Mouse (Mus musculus) skeletal muscle tissue, adult 2 months (tissue): ENCODE measurements around the gene Nudt22.
A peak's percentile ranks its signal among the peaks of the same experiment; 100 is the strongest.

Experiments
- DNase-seq: peaks from one replicate; pipeline ENCODE4 v3.0.0-alpha.2; 2012; ENCODE audit warnings: low read depth, low spot score

Gene Nudt22

DNA sequence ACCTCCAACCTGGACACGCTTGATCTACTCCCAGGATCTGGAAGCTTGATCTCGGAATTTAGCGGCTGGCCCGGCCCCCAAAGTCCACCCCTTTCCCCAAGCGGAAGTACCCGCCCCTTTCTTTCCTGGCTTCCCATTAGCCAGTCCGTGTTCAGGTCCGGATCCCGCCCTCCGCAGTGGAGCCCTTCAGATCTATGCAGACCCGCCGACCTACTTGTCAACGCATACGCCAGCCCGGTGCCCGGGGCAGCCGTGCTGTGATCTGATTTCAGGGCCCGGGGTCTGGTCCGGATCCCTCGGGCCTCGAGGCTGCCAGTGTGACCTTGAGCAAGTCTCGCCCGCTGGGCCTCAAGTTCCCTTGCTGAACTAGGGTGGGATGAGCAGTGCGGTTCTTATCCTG is at the start of gene Nudt22, which contains the start of gene Trpt1:
Gene Nudt22, minus strand, starts transcription at position 112 of the 400 bp plus-strand sequence.
Gene Trpt1, plus strand, starts transcription at position 126 of the 400 bp plus-strand sequence.
- peak; percentile 83 for DNase-seq

DNA sequence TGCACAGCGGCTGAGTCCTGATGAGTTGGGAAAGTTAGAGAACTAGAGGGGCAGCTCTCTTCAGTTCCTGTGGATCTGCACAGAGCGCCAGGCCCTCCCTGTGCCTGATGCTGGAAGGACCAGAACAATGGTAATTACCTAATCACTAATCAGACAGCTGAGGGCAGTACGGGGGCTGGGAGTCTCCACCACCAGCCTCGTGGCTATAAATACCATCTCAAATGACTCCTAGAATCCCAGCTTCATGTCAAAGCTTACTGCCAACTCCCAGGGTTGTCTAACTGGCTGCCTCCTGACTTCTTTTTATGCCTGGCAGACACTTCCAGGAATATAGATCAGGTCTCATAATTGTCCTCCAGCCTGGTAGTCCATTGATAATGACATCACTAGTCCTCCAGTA is 48.8 kb upstream of the Nudt22 start:
- no peak for DNase-seq

DNA sequence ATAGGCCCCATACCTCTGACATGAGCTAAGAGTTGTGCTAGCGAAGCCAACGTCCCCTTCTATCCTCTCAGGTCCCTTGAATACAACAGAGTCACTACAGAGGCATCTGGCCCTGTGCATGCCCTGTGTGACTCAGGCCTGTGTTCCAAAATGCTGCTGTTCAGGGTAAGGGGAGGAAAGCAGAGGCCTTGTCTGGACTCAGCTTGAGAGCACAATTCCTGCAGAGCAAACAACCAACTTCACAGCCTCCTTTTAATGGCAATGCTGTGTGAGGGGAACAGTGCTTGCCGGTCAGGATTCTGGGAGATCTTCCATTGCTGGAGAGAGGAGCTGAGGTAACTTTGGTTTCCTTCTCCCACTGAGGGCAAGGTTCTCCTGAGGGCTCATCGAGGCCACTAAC is 48.4 kb upstream of the Nudt22 start:
- no peak for DNase-seq

DNA sequence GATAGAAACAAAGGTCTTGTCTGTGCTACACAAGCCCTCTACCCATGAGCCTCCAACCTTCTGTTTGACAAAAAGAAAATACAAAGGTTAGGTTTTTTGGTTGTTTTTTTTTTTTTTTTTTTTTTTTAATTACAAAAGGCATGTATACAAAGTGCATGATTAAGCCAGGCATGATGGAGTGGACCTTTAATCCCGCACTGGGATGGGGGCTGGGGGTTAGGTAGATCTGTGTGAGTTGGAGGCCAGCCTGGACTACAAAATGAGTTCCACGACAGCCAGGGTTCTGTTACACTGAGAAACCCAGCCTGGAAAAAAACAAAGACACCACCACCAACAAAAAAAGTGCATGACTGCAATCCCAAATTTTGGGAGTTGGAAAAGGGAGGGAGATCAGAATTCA is 45.3 kb upstream of the Nudt22 start:
- no peak for DNase-seq

DNA sequence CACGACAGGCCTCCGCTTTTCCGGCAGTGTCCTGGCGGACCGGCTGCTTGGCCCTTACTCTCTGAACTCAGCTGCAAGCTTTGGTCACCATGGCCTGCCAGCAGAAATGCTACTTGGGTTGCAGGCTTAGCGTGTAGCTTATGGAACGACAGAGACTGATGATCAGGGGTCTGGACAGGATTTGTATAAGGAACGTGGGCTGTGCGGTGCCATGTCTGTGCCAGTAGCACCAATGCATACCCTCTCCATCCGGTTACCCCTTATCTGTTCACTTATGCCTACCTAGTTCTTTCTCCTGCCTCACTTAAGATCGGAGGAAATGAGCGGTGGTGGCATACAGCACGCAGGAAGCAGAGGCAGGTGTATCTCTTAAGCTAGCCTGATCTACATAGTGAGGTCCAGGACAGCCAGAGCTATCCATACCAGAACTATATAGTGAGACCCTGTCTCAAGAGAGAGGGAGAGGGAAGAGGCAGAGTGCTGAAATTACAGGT is 44.8 kb upstream of the Nudt22 start:
- DNase-seq, result no peak

DNA sequence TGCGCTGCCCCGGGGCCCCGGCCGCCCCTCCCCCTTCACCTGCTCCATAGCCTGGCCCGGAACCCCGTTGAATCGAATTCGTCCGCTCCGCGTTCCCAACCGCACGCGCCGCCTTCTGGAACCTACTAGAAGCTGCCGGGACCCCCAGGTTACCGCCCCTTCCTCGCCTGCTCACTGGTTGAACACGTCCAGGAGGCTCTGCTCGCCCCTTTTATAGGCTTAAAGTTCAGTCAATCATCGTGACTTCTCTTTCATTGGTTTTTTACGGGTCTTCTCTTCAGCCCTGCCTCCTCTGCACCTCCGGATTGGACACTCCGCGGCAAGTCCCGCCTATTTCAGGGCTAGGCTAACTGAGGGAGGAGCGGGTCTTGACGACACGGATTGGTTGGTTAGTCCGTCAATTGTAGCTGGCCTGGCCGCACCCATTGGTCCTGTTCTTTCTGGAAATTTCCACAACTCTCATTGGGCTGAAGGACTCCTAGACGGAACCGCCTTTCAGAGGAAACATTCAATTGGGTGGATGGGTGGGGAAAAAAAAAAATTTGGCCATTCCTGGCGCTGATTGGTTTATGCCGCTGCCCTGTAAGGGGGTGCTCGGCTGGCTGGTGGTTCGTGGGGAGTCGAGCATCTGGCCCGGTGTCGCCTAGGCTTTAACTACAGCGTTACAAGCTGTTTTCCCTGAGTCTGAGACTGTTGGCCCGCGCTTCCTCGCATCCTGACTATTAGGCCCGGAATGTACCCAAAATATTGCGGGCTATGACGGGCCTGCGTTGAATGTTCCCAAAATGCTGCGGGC is 44.1 kb upstream of the Nudt22 start, which contains the start of gene Stip1:
Gene Stip1, minus strand, starts transcription at position 127 of the 796 bp plus-strand sequence.
- peak; percentile 100 for DNase-seq

DNA sequence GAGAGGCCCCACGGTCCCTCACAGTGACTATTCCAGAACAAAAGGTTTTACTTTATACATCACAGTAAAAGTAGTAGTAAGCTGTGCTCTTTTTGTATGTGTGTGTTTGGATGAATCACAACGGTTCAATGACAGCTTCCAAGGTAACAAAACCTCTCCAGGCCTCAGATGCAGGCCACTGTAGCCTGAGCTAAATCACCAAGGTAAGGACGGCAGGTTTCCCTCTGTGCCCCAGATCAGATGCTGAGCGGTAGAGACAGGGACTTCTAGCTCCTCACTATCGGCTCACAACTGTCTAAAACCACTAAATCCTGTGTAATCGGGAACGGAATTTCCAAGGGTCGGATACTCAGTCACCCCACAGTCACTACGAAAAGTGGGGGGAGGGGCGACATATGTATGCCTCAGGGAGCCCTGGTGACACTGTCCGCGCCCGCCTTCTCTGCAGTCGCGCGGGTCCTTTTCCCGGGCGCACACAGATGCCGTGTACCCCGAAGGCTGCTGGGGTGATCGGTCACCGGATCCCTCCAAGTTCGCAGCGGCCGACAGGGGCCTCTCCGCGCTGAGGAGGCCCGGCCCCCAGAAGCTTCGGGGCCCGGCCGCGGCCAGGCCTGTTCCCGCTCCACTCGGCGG is 43.3 kb upstream of the Nudt22 start:
- no peak for DNase-seq

DNA sequence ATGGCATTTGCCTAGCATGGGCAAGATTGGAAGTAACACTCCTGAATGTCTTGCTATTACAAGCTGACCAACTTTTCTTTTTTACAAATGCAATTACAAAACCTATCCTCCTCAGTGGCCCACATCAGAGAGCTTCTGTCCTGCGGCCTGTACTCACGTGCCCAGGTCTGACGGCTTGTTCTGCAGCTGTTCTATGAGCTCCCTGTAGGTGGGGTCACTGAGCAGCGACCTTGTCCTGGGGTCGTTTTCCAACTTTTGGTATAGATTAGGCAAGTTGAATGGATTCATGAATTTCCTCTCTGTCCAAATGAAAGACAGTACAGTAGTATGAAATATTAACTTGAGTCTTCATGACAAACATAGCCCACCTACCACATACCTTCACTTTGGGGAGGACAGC is 38.1 kb upstream of the Nudt22 start:
- no peak for DNase-seq

DNA sequence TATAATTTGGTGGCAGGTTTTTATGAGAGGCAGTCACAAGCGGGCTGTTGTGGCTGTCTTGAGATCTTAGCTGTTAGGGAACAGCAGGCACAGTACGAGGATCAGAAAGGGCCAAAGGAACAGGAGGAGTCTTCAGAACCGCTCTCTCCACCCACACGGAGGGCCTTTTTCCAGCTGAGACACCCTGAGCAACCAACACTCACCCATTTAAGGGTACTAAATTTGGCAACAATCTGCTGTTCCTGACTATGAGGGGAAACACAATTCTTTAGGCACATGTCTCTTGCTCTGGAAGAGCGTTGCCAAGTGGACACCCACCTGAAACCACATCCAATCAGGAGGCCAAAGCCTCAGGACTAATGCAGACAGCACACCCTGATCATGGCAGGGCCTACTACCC is 33.6 kb upstream of the Nudt22 start:
- DNase-seq, result no peak

DNA sequence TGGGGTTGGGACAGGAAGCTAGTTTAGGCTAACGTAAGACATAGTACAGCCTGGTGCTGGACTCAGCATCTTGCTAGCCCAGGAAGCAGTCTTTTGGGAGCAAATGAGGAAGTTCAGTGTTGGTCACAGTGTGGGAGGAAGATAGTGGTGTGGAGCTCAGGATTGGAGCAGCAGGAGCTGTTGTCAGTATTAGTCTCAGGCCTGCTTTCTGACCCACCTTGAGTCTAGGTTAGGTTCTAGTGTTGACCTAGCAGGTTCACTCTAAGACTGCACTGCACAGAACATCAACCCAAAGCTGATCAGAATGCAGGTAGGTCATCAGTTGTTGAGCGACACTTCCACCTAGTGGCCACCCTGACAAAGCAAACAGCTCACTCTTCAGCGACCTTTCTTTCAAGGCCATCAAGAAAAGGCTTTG is 24.3 kb upstream of the Nudt22 start:
- DNase-seq, result no peak

DNA sequence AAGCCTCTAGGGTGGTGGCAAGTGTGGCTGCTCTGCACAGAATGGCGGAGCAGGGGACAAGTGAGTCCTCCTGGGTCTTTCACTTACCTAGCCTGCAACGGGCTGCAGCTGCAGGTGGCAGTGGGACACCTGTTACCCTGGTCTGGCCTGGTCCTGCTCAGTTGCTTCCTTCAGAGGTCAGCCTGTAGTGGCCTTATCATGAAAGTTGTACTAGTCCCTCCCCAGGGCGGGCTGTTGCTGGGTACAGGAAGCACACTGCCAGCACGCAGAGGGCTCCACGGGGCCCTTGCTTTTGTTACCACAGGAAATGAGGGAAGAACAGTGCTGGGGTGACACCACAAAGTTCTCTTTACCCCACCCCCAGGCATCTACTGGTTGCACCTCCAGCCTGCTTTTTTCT is 23.3 kb upstream of the Nudt22 start, which contains the start of gene Fermt3:
Gene Fermt3, minus strand, starts transcription at position 279 of the 400 bp plus-strand sequence.
- peak; percentile 47 for DNase-seq

DNA sequence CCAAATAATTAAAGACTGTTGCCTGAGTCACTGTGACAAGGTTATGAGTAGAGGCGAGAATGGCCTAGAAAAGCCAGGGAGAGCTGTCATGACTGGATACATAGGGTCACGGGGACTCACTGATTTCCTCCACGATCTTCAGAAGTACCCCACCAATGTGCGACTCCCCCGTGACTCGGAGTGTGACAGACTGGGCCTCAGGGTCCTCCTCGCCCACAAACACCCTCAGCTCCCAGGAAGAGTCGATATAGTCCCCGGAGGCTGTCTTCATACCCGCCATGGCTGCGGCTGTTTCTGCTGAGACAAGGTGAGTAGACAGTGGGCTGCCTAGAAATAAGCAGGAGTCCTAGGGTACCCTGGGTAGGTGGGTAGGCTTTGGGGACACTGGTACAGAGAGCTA is 22.6 kb upstream of the Nudt22 start:
- no peak for DNase-seq

DNA sequence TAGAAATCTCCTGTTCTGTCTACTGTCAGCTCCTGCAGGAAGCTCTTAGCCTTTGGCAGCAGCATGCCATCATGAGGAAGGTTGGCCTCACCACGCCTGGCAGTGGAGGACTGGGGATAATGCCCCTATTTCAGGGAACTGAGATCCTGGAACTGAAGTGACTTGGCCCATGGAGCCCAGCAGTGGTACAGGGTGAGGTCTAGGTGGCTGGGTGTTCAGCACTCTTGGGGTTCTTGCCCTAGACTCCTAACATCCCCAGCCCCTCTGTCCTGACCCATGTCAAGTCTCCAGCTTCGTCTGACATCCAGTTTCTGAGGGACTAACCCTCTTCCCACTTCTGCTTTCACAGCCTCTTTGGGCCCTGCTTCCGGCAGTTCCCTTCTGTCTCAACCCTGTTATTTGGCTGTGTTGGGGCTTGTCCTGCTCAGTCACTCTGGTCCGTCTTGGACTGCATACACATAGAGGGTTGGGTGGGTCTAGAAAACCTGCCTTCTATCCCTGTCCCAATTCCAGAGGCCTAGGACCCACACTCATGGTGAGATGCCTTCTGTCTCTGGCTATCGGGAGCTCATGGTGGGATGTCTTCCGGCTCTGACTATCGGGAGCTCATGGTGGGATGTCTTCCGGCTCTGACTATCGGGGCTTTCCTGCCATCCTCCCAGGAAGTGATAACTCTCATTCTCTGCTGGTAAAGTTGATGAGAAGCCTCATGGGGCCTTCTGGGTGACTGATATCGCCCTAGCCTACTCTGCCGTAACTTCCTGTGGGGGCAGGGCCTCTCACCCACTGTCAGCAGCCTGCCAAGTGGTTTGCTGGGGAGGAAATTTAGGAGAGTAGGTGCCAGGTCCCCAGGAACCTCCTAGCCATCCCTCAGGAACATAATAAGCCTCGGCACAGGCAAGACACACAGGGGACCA is 21.9 kb upstream of the Nudt22 start:
- DNase-seq, result no peak

DNA sequence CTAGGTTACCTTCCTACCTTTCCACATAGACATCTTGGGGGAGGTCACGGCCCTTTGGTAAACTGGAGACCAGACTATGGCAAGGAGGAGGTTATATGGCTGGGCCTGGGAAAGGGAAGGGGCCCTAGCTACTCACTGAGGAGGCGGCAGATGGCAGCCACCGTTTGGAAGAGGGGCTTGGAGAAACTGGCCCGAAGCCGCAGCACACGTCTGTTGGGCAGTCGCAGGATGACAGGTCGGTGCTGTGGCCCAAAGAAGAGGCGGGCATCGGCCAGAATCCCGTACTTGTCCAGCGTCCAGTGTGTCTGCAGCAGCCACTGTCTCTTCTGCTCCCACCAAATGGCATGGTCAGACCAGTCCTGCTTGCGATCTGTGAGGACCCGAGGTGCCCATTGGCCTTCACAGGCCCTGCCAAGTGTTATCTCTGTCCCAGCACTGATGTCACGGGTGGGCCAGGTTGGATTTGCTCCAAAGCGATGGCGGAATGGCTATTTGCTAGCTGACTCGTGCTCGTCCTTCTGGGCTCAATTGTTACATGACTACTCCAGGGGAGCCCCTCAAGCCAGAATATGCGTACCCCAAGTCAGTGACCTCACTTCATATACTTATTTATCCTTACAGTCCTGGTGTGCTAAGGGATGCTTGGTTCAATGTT is 18.7 kb upstream of the Nudt22 start:
- no peak for DNase-seq

DNA sequence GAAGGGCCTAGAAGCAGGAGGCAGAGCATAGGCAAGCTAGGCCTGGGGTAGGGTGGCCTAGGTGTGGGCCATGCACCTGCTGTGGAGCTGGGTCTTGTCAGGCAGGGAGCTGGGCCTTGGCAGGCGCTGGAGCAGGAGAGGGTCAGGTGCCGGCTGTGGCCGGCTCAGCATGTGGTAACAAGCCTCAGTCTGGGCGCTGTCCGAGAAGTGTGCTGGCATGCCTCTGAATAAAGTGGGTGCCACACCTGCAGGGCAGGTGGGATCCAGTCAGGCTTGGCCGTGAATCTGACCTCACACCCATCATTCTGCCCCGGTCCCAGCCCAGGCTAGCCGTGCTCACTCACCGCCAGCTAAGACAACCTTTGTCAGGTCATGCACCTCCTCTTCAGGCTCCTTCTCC is 18.1 kb upstream of the Nudt22 start:
- no peak for DNase-seq

DNA sequence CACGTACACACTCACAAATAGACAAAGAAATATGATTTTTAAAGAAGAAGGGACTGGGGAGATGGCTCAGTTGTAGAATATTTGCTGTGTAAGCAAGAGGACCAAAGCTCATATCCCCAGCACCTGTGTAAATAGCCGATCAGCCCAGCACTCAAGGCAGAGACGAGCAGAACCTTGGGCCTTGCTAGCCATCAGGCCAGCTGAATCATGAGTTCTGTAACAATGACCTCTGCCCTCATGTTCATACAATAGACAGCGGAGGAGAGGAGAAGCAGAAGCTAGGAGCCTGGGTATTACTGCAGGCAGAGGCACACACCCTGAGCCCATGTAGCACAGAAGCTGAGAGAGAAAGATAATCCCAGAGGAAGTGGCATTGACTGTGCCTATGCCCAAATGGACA is 16.5 kb upstream of the Nudt22 start:
- no peak for DNase-seq

DNA sequence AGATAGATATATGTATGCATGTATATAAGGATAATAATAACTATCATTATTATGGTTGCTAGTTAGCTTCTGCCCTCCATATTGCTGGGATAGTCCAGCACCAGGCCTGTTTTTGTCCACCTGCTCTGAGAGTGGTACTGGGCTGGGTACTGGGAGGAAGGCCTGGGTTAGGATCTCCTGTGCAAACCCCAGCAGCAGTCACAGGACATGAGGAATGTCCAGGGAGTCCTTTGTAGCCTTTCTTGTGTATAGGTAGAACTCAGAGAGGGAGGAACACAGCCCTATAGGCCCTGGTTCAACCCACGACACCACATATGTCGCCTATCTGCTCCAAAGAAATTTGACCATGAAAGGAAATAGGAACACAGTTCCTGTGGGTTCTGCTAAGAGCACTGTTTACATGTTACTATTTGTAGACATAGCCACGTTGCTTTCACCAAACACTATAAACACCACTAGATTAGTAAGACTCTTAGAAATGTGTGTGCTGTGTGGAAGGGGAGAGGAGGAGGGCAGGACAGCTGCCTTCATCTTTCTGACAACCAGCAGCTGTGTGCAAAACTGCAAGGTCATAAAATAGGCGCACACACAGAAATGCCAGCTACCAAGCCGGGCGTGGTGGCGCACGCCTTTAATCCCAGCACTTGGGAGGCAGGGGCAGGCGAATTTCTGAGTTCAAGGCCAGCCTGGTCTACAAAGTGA is 11.1 kb upstream of the Nudt22 start:
- DNase-seq, result no peak

DNA sequence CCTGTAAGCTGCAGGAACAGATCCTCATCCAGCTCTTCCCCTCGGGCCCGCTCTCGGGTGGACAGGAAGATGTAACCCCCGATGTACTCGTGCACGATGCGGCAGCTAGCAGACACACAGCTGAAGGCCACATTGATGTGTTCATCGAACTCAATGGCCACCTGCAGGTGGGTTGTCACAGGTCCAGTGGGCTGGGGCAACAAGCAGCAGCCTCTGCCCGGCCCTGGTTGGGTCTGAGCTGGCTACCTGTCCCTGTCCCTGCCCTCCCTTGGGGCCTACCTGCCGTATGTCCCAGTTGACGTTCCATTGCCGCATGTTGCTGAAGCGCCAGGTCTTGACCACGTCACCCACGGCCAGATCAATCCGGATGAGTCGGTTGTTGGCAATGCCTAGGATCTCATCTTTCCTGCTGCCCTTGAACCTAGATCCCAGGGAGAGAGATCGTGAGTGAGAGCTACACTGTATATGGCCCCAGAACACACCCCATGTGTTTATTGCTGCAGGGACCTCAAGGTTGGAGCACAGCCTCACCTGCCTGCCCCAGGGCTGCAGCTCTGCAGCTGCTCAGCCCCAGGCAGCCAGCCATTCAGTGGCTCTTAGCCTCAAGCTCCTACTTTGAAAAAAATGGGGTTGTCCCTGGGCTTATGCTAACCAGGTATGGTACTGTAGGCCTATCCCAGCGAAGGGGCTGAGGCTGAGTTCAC is 3.6 kb upstream of the Nudt22 start:
- no peak for DNase-seq

DNA sequence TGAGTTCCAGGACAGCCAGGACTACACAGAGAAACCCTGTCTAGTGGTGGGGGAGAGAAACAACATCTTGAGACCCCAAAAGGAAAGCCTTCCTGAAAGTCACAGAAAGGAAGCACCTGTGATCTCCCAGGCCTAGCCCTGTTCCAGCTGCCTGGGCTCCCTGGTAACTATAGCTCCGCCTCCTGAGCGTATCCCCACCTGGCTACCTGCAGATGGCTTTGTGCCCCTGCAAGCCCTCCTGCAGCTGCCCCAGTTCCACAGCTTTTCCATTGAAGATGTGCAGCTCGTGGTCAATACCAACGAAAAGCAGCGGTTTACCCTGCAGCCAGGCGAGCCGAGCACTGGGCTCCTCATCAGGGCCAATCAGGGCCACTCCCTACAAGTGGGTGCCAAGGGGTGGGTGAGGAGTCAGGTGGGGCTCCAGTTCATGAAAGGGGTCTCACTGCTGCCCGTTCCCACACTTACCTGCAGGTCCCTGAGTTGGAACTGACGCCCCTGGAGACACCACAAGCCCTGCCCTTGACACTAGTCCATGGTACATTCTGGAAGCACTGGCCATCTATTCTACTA is 1.9 kb upstream of the Nudt22 start:
- no peak for DNase-seq
